Mouse (Mus musculus) left cerebral cortex, adult 6 months (tissue): ENCODE measurements around the gene Crlf2. TPM values are rescaled to one million over a fixed set of nuclear protein-coding genes. Genes with fewer than 3 reads are reported as not detected.

Experiments
- long read RNA-seq, 2 experiments: library from polyadenylated mRNA; unstranded; transcript quantifications; one replicate each; pipeline ENCODE4 v2.0.0; 2019 to 2020
- polyA plus RNA-seq: library from polyadenylated mRNA; unstranded; fragments of <200 nt; fragmentation: Nextera tagmentation; gene quantifications from 2 replicates; pipeline ENCODE4 v1.2.3, GENCODE M21; 2021

Gene Crlf2
- 6.1 and 19.5 TPM in 2 replicates for polyA plus RNA-seq
- long read RNA-seq, experiment 1, transcript Crlf2-203 (8 exons, 1,405 nt), result major isoform, 8 of 21 reads
- long read RNA-seq, experiment 1, partial matches to known transcripts, result 3 of 21 reads
- long read RNA-seq, experiment 1, other reads (novel, unspliced or antisense), result 6 of 21 reads
- long read RNA-seq, experiment 2, partial matches to known transcripts, result 4 of 10 reads
- long read RNA-seq, experiment 2, other reads (novel, unspliced or antisense), result 4 of 10 reads

GRCm38 (mm10) chr5:109558404-109559160, at the start of gene Crlf2:
TSS of gene Crlf2 (minus strand) at chr5:109558993.

Other genes with a start within 250 kb of the Crlf2 start
- not detected in 2 replicates for gene Vmn2r16, start 228.8 kb downstream of the Crlf2 start, polyA plus RNA-seq
- not detected in 2 replicates for gene Vmn2r17, start 139.3 kb downstream of the Crlf2 start, polyA plus RNA-seq
- gene 5430403G16Rik, start 132.0 kb upstream of the Crlf2 start, polyA plus RNA-seq, result 0.65 and 0.99 TPM in 2 replicates
- gene 4930522L14Rik, start 192.9 kb upstream of the Crlf2 start, polyA plus RNA-seq, result 2.2 and 3.6 TPM in 2 replicates